ENCODE assay signal across 40 mouse cellular contexts in genomic region chr6:41621241-41621990, GRCm38 (mm10). TPM values are rescaled to one million over a fixed set of nuclear protein-coding genes. Genes with fewer than 3 reads are reported as not detected.
"Had no signal": no experiment of that assay in that cellular context is flagged by ENCODE, and none has a peak within 500 bp of the region (broad histone marks: within the 10 kb centered on the region; RNA-seq: fewer than 3 reads in every experiment).

No protein-coding gene starts in this region.

- H3K9ac ChIP-seq: heart, embryonic 13.5 days; heart, embryonic 15.5 days; hindbrain, embryonic 13.5 days; hindbrain, embryonic 15.5 days; kidney, embryonic 15.5 days; limb, embryonic 13.5 days; limb, embryonic 15.5 days had no signal

- ATAC-seq: hindbrain, postnatal 0 days had no signal

- H3K9me3 ChIP-seq: heart, embryonic 13.5 days; heart, embryonic 15.5 days; hindbrain, embryonic 13.5 days; hindbrain, embryonic 15.5 days; kidney, embryonic 15.5 days; limb, embryonic 13.5 days; limb, embryonic 15.5 days had no signal

- DNase-seq: gastrocnemius, postnatal 14 days; gastrocnemius, postnatal 36 days; heart, adult 18-20 months; heart, postnatal 14 days; heart, postnatal 36 days; kidney, adult 11 months; kidney, adult 2 months; kidney, adult 9 months; kidney, postnatal 14 days; kidney, postnatal 36 days; layer of hippocampus, adult 9-11 months; layer of hippocampus, postnatal 36 days; left cerebral cortex, postnatal 4 days had no signal

- H3K4me2 ChIP-seq: heart, embryonic 11.5 days; heart, embryonic 13.5 days; heart, embryonic 15.5 days; hindbrain, embryonic 13.5 days; hindbrain, embryonic 15.5 days; kidney, embryonic 15.5 days; limb, embryonic 13.5 days; limb, embryonic 15.5 days had no signal

- H3K36me3 ChIP-seq: heart, embryonic 13.5 days; heart, embryonic 15.5 days; kidney, embryonic 15.5 days had no signal

- H3K4me1 ChIP-seq: heart, embryonic 15.5 days; hindbrain, embryonic 13.5 days; hindbrain, embryonic 15.5 days; kidney, embryonic 15.5 days; limb, embryonic 13.5 days; limb, embryonic 15.5 days had no signal

- H3K27ac ChIP-seq: heart, embryonic 13.5 days; heart, embryonic 15.5 days; hindbrain, embryonic 13.5 days; hindbrain, embryonic 15.5 days; hindbrain, postnatal 0 days; kidney, embryonic 15.5 days; kidney, postnatal 0 days; limb, embryonic 13.5 days; limb, embryonic 15.5 days had no signal

- H3K27me3 ChIP-seq: heart, embryonic 13.5 days; heart, embryonic 15.5 days; hindbrain, embryonic 13.5 days; hindbrain, embryonic 15.5 days; kidney, embryonic 15.5 days; limb, embryonic 13.5 days; limb, embryonic 15.5 days had no signal

- H3K4me3 ChIP-seq: heart, embryonic 13.5 days; heart, embryonic 15.5 days; hindbrain, embryonic 13.5 days; hindbrain, embryonic 15.5 days; kidney, embryonic 15.5 days; limb, embryonic 13.5 days; limb, embryonic 15.5 days had no signal

RNA-seq across cellular contexts. Expression of gene Trpv6, which starts 14.8 kb away (rescaled TPM):
- total RNA-seq: gastrocnemius, adult 18-20 months; gastrocnemius, adult 8-10 months; gastrocnemius, postnatal 14 days; gastrocnemius, postnatal 36 days; heart, adult 18-20 months; heart, adult 8-10 months; heart, postnatal 14 days; heart, postnatal 36 days; hematopoietic stem cell, adult 5-6 weeks; hindbrain, postnatal 0 days; liver, adult 2 months had no signal
- polyA plus RNA-seq: heart, embryonic 11.5 days; heart, embryonic 15.5 days; heart, postnatal 0 days; liver, adult 2 months had no signal

RNA-seq across cellular contexts. Expression of gene Trpv5, which starts 59.2 kb away (rescaled TPM):
- total RNA-seq: gastrocnemius, adult 18-20 months; gastrocnemius, adult 8-10 months; gastrocnemius, postnatal 14 days; gastrocnemius, postnatal 36 days; heart, adult 18-20 months; heart, adult 8-10 months; heart, postnatal 14 days; heart, postnatal 36 days; hematopoietic stem cell, adult 5-6 weeks; hindbrain, postnatal 0 days; layer of hippocampus, adult 18-20 months; layer of hippocampus, adult 8-10 months; layer of hippocampus, postnatal 14 days; layer of hippocampus, postnatal 36 days; left cerebral cortex, adult 18-20 months; left cerebral cortex, adult 8-10 months; left cerebral cortex, postnatal 10 days; left cerebral cortex, postnatal 25 days; left cerebral cortex, postnatal 4 days; liver, adult 2 months had no signal
- polyA plus RNA-seq: heart, embryonic 11.5 days; heart, embryonic 13.5 days; heart, embryonic 15.5 days; heart, postnatal 0 days; hindbrain, embryonic 11.5 days; hindbrain, embryonic 13.5 days; hindbrain, embryonic 15.5 days; hindbrain, postnatal 0 days; intestine, embryonic 14.5 days; large intestine, adult 2 months; limb, embryonic 11.5 days; limb, embryonic 13.5 days; limb, embryonic 15.5 days; liver, adult 2 months had no signal
